Mouse (Mus musculus) MEL (cell line): ENCODE results near the gene Nek2.

ENCODE experiments used
- CHD2 ChIP-seq: IDR thresholded peaks from 2 replicates; pipeline ENCODE4 v1.6.1; 2011; ENCODE audit warnings: low read length, improper control_type of control experiment
- CTCF ChIP-seq, 3 experiments: IDR thresholded peaks in 2 of 3; conservative IDR thresholded peaks in 1 of 3; 2 replicates each; pipeline ENCODE4 v1.5.1; 2011 to 2012; ENCODE audit warnings: low read length in 3 of 3, low read depth in 2 of 3, mild to moderate bottlenecking in 2 of 3, improper control_type of control experiment in 1 of 3, inconsistent platforms in 1 of 3, mixed read lengths in 1 of 3, moderate library complexity in 1 of 3; ENCODE audit not compliant: control insufficient read depth in 1 of 3, insufficient read depth in 1 of 3, poor library complexity in 1 of 3, severe bottlenecking in 1 of 3
- HCFC1 ChIP-seq: IDR thresholded peaks from 2 replicates; pipeline ENCODE4 v1.6.1; 2012; ENCODE audit warnings: low read depth, mild to moderate bottlenecking, inconsistent platforms, low read length, improper control_type of control experiment, moderate library complexity
- MAFK ChIP-seq: IDR thresholded peaks from 2 replicates; pipeline ENCODE4 v1.6.1; 2011; ENCODE audit warnings: low read depth, mild to moderate bottlenecking, low read length, improper control_type of control experiment, borderline replicate concordance
- MXI1 ChIP-seq: IDR thresholded peaks from 2 replicates; pipeline ENCODE4 v1.6.1; 2011; ENCODE audit warnings: mild to moderate bottlenecking, low read depth, low read length, improper control_type of control experiment
- POLR2A ChIP-seq, 2 experiments: IDR thresholded peaks; 2 replicates each; pipeline ENCODE4 v1.6.1; 2011 to 2012; ENCODE audit warnings: low read length in 2 of 2, mild to moderate bottlenecking in 2 of 2, control low read depth in 1 of 2, improper control_type of control experiment in 1 of 2, low read depth in 1 of 2, moderate library complexity in 1 of 2; ENCODE audit not compliant: control insufficient read depth in 1 of 2, insufficient read depth in 1 of 2, poor library complexity in 1 of 2
- SMC3 ChIP-seq: IDR thresholded peaks from 2 replicates; pipeline ENCODE4 v1.6.1; 2011; ENCODE audit warnings: low read depth, low read length, improper control_type of control experiment
- TAL1 ChIP-seq: IDR thresholded peaks from 2 replicates; pipeline ENCODE4 v1.6.1; 2012; ENCODE audit warnings: mild to moderate bottlenecking, inconsistent platforms, low read length, moderate library complexity, mixed read lengths

- peak; percentile 24; the same call in 1 of the 2 replicates for TF ChIP-seq TAL1
- TF ChIP-seq MXI1: no peak
- TF ChIP-seq CTCF (IDR thresholded peaks at IDR 0.05 in 2 of 3, conservative IDR thresholded peaks at IDR 0.05 in 1 of 3; ENCODE audit: control insufficient read depth in 1 of 3, insufficient read depth in 1 of 3, low read depth in 2 of 3, low read length in 3 of 3, poor library complexity in 1 of 3, severe bottlenecking in 1 of 3): no peak
- TF ChIP-seq HCFC1: no peak
- TF ChIP-seq SMC3: no peak
- TF ChIP-seq POLR2A (IDR thresholded peaks at IDR 0.05; ENCODE audit: control insufficient read depth in 1 of 2, insufficient read depth in 1 of 2, low read depth in 1 of 2, low read length in 2 of 2, poor library complexity in 1 of 2): no peak
- TF ChIP-seq CHD2: no peak
- no peak for TF ChIP-seq MAFK
These were observed 17.9 kb downstream of the Nek2 start for GRCm38 (mm10) chr1:191838994-191839741.
